Mouse (Mus musculus): ENCODE data around the gene Gamt. TPM values are rescaled to one million over a fixed set of nuclear protein-coding genes. Genes with fewer than 3 reads are reported as not detected.
A peak's percentile ranks its signal among the peaks of the same experiment; 100 is the strongest.
"Not testable (repeated sequence)": the region's sequence is repeated elsewhere in the genome, so short reads cannot be mapped to it uniquely, and the experiment has no call there.

The Gamt gene
- total RNA-seq, 2 experiments from 2014 or later = 16.2 to 21.2 TPM

DNA sequence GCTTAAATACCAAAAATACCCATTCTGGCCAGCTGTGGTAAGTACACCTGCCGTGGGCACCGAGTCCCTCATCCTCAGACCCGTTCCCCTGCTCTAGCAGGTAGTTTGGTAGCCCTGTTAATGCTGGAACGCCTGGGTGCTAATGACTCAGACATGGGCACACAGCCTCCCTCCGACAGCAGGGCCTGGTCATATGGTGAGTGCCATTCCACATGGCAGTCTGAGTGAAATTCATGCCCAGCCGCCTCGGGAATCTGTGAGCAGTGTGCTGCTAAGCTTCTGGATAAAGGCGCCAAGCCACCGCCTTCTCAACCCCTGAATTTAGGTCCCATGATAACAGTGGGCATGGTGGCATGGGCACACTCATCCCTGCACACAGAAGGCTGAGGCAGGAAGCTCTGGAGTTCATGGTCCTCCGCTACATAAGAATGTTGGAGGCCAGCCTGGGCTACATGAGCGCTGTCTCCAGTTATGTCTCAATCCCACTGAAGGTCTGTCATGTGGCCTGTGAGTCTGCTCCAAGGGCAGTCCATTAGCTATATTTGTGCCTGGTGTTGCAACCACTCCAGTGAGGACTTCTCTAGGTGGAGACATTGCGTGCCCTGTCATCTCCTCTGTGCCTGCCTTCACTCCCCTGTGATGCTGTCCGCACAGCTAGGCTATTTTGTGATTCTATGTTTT lies 24.5 kb downstream of the Gamt start:
- DNase-seq (ENCODE audit: low spot score in 2 of 2) = no peak

DNA sequence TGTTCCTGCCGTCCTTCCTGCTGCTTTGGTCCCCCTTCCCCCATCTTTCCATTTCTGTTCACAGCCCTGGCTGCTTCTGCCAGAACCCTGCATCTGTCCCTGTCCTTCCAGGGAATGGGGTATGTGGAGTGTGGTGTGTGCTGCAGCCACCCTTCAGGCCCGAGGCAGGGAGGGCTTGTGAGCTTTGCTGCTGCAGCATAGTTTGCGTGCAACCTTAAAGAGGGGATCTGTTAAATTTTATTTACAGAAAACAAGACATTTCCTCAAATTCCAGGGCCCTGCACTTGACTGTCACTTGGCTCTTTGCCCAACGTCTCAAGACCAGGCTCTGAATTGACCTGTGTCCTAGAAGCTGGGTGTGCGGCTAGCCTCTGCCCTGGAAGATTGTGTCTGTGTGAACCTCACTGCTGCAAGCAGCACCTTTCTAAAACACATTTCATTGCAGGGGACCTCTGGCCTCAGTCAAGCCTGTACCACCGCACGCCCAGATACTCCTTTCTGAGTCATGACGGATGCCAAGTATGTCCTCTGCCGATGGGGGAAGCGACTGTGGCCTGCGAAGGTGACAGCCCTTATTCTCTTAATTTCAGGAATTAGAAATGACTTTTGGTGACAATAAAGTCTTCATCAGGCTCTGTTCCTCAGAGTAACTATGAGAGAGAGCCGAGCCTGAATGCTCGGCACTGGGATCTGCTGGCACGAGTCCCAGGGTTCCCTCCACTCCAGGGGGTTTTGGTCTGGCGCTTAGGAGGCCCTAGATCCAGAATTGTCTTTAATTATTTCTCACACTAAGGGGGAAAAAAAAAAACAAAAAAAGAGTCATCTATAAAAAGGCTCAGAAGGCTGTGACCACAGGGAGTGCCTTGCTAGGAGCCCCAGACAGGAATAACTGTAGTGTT lies 32.7 kb downstream of the Gamt start:
- DNase-seq (ENCODE audit: low spot score in 2 of 2) = no peak

DNA sequence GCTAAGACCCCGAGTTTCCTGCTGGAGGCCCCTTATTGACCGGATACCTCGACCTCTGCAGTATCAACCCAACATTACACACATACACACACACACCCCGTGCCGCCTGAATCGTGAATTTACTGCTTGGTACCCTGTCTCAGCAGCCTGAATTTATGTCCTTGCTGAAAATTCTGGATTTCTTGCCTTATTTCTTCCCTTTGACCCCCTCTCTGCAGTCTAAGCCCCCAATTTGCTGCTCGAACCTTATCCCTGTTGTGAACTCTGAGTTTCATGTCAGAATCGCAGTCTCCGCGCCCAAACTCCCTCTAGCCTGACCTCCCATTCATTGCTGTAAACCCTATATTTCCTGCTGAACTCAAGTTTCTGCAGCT lies 33.7 kb downstream of the Gamt start:
- no peak for DNase-seq (ENCODE audit: low spot score in 2 of 2)

DNA sequence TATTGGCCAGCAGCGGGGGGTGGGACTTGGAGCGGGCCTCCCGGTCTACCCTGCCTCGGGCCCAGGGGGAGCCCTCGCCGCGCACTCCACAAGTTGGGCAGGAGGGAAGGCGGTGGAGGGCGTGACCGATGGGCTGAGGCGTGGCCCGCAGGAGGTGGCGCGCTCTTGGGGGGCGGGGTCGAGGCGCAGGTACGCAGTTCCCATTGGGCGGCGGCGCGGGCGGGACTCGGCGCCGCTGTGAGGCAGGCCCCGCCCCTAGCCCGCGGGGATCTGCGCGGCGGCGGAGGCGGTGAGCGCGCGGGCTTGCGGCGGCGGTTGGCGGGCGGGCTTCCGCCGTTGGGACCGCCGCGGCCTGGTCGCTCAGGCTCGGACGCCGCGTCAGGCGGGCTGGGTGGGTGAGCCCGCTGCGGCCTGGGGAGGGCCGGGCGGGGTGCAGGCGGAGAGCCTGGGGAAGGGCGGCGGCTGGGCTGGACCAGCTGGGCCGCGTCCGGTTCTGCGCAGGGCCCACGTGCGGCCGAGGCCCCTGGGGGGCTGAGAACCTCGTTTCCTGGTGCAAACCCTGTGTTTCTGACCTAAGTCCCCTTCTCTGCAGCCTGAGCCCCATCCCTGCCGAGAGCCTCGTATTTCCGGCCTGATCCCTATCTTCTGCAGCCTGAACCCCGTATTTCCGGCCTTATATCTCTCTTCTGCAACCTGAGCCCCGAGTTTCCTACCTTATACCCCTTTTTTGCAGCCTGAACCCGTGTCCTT lies 34.2 kb downstream of the Gamt start, which contains the start of gene Mum1:
TSS of gene Mum1 (plus strand) at position 19 of the 750 bp plus-strand sequence.
- DNase-seq (ENCODE audit: low spot score in 2 of 2) = peak; percentile 98 to 99

DNA sequence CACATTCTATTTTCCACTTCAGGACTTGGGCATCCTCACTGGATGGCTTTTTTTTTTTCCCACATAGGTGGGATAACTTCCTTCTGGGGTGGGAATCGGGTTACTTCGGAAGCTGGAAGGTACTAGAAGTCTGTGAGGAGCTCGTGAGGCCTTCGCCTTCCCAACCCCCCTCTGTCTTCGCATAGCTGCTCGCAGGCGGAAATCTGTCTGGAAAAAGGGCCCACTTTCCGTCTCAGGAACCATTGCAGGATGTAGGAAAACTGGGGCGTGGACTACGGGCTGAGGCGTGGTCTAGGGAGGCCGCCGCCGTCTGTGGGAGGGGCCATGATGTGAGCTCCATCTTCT lies 34.8 kb downstream of the Gamt start:
- no peak for DNase-seq (ENCODE audit: low spot score in 2 of 2)

DNA sequence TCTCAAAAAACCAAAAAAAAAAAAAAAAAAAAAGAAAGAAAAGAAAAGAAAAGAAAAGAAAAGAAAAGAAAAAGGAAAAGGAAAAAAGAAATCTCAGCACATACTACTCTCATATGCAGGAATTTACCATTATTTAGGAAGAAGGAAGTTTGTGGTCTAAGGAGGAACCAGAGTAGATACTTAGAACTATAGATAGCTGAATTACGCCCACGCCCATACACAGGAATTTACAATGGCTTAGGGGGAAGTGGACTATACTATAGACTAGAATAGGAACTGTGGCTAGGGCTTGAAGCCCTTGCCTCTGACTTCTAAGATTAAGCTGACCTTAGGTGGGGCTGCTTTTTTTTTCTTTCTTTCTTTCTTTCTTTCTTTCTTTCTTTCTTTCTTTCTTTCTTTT lies 37.7 kb downstream of the Gamt start:
- not testable (repeated sequence) for DNase-seq (ENCODE audit: low spot score in 2 of 2)

DNA sequence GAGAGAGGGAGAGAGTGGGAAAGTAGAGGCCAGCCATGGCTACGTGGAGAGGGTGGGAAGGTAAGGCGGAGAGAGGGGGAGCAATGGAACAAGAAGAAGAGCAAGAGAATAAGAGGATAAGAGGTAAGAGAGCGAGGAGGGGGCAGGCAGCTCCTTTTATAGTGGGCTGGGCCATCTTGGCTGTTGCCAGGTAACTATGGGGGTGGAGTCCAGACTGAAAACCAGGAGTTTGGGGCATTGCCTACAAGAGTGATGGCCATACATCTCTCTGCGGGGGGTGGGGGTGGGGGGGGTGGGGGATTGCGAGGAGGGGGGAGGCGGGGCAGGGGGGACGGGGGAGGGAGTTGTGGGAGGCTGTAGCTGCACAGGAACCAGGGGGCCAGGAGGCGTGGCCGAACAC lies 40.1 kb downstream of the Gamt start:
- DNase-seq (ENCODE audit: low spot score in 2 of 2) = no peak

DNA sequence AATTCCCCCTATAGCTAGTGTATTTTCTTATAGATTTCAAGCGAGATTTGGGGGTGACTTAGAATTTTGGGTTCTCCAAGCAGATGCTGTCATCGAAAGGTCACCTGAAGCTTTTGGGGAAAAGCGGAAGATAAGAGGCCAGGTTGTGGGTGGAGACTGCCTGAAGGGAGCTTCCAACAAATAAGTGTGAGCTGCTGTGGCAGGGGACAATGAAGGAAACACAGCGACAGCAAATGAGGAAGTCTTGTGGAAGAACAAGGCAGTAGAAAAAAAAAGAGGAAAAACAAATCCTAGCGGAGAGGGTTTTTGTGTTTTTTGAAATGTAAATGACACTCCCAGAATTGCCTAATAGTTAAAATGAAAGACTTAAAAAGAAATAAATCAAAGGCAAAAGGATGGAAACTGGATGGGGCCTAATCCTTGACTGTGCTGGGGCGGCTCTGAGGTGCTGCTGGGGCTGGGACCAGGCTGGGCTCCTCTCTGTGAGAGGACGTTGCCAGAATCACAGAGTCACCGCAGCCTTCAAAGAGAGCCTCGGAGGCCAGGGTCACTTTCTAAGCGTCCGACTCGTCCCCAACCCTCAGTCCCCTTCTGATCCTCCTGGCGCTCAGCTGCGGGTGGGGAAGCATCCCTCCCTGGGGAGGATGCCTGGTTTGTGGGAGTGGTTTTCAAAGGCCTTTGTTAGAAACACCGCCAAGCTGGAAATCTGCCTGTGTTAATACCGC lies 45.6 kb downstream of the Gamt start:
- no peak for DNase-seq (ENCODE audit: low spot score in 2 of 2)

DNA sequence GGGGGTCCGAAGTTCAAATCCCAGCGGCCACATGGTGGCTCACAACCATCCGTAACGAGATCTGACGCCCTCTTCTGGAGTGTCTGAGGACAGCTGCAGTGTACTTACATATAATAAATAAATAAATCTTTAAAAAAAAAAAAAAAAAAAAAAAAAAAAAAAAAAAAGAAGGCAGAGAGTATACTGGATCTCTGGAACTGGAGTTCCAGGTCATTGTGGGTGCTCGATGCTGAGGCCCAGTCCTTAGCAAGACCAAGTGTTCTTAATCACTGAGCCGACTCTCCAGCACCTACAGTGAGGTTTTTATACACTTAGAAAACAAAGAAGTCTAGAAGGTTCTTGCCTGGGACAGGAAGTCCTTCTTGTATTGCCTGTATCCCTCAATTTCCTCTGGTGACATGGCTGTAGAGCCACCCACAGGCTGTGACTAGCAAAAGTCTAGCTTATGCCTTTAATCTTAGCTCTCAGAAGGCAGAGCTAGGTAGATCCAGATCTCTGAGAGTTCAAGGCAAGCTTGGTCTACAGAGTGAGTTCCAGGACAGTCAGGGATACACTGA lies 49.2 kb downstream of the Gamt start:
- not testable (repeated sequence) for DNase-seq (ENCODE audit: low spot score in 2 of 2)

DNA sequence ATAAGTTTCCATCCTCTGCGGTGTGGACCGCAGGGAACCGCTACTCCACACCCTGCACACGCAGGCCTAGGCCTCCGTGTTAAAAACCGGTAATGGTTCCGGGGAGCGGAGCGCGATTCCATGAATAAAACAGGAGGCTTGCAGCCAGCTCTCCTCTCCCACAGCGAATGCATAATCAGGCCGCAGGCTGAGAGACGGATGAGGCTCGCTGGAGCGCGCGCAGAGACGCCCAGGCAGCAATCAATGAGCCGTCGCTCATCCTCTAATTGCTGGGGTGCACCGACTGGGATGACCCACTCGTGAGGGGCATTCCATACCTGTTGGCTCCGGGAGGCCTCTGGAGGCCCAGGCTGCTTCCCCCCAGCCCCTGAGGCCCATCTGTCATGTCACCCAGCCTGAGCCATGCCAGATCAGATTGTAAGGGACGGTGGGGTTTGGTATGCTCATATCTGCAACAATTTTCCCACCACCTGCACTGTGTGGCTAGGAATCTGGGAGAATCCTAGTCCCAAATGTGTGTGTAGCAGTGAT lies 51.9 kb downstream of the Gamt start:
- DNase-seq (ENCODE audit: low spot score in 2 of 2) = peak; percentile 35 to 56

DNA sequence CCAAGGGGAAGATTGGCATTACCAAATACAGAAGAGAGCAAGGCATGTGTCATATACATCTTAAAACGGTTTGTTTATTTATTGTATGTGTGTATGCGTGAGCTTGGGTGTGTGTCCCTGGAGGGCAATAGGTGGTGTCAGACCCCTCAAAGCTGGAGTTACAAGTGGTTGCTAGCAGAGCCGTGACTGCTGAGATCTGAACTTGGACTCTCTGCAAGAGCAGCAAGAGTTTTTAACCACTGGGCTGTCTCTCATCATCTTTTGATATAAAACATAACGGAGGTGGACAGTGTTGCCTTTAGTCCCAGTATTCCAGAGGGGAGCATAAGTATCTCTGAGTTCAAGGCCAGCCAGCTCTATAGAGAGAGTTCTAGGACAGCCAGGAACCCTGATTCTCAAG lies 52.6 kb downstream of the Gamt start:
- DNase-seq (ENCODE audit: low spot score in 2 of 2) = no peak

Small RNA genes within 50 kb of the gene (microRNA-seq; reads per million reads assigned to microRNA genes)
- gene Mir6911 = 0.42 to 2.5 reads per million in 2 experiments

Other genes starting within 250 kb of the Gamt start
- gene Arhgap45, start 244.4 kb downstream of the Gamt start, total RNA-seq (2021) = 1 to 10 TPM; 3.7 to 4.1 TPM
- gene Polr2e, start 221.2 kb downstream of the Gamt start, total RNA-seq (2021) = 10 to 100 TPM; 73.6 to 75.2 TPM
- 100 to 1,000 TPM; 554 to 575 TPM for gene Gpx4, start 213.8 kb downstream of the Gamt start, total RNA-seq (2021)
- 10 to 100 TPM; 16.8 to 18.8 TPM for gene Sbno2, start 155.4 kb downstream of the Gamt start, total RNA-seq (2021)
- 100 to 1,000 TPM; 108 to 109 TPM for gene Stk11, start 145.2 kb downstream of the Gamt start, total RNA-seq (2021)
- 100 to 1,000 TPM; 367 to 371 TPM for gene Atp5d, start 122.4 kb downstream of the Gamt start, total RNA-seq (2021)
- 100 to 1,000 TPM; 418 to 437 TPM for gene Cbarp, start 120.2 kb downstream of the Gamt start, total RNA-seq (2021)
- 100 to 1,000 TPM; 105 TPM for gene Midn, start 112.7 kb downstream of the Gamt start, total RNA-seq (2021)
- 10 to 100 TPM; 89.7 to 94.6 TPM for gene Cirbp, start 95.0 kb downstream of the Gamt start, total RNA-seq (2021)
- 1 to 10 TPM; 6.8 to 7.0 TPM for gene 1600002K03Rik, start 88.1 kb downstream of the Gamt start, total RNA-seq (2021)
- 1 to 10 TPM; 7.0 to 8.2 TPM for gene Efna2, start 81.5 kb downstream of the Gamt start, total RNA-seq (2021)
- 10 to 100 TPM; 32.2 to 39.3 TPM for gene Mum1, start 34.6 kb downstream of the Gamt start, total RNA-seq (2021)
- 100 to 1,000 TPM; 219 to 232 TPM for gene Ndufs7, start 11.9 kb downstream of the Gamt start, total RNA-seq (2021)
- 10 to 100 TPM; 75.6 to 81.7 TPM for gene Dazap1, start 474 bp upstream of the Gamt start, total RNA-seq (2021)
- 1,000 to 10,000 TPM in 1 of 2 experiments, 100 to 1,000 TPM in 1; 965 to 1,061 TPM for gene Rps15, start 31.4 kb upstream of the Gamt start, total RNA-seq (2021)
- 100 to 1,000 TPM; 106 to 109 TPM for gene Apc2, start 35.0 kb upstream of the Gamt start, total RNA-seq (2021)
- 10 to 100 TPM; 25.1 to 28.5 TPM for gene 2310011J03Rik, start 59.5 kb upstream of the Gamt start, total RNA-seq (2021)
- 1 to 10 TPM; 4.8 to 6.9 TPM for gene Pcsk4, start 68.5 kb upstream of the Gamt start, total RNA-seq (2021)
- 10 to 100 TPM; 13.4 to 13.5 TPM for gene Reep6, start 68.9 kb upstream of the Gamt start, total RNA-seq (2021)
- 10 to 100 TPM in 1 of 2 experiments, 1 to 10 TPM in 1; 8.8 to 10.4 TPM for gene Adamtsl5, start 87.4 kb upstream of the Gamt start, total RNA-seq (2021)
- 10 to 100 TPM; 25.8 to 34.6 TPM for gene Plk5, start 95.4 kb upstream of the Gamt start, total RNA-seq (2021)
- gene Mex3d, start 126.6 kb upstream of the Gamt start, total RNA-seq (2021) = 10 to 100 TPM; 20.1 to 20.7 TPM
- 100 to 1,000 TPM; 143 to 166 TPM for gene Mbd3, start 138.5 kb upstream of the Gamt start, total RNA-seq (2021)
- 100 to 1,000 TPM; 383 to 388 TPM for gene Uqcr11, start 145.8 kb upstream of the Gamt start, total RNA-seq (2021)
- 10 to 100 TPM; 25.4 to 29.8 TPM for gene Tcf3, start 172.6 kb upstream of the Gamt start, total RNA-seq (2021)
- not detected for gene Onecut3, start 233.8 kb upstream of the Gamt start, total RNA-seq (2021)

All from left cerebral cortex, adult 18-20 months (tissue).